Comparison of ENCODE assay signal across 19 mouse cellular contexts in the genomic region with DNA sequence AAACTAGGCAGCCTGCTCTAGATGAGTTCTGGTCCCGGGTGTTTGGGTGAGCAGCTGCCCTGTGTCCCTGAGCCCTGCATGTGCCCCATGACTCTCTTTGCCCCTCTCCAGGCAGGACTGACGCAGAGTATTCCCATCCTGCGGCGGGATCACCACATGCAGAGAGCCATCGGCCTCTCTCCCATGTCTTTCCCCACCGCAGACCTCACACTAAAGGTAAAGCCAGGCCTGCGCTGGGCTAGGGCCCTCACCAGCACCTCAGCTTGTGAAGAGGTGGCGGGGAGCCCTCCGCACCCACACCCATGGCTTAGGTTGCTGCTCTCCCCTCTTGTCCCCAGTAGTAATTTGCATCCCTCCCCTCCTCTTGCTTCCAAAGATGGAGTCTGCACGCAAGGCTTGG. TPM values are rescaled to one million over a fixed set of nuclear protein-coding genes. Genes with fewer than 3 reads are reported as not detected.
A peak's percentile ranks its signal among the peaks of the same experiment; 100 is the strongest.
DNase-seq lines count a peak whose midpoint lies in the region; ATAC-seq and TF ChIP-seq lines count a peak whose summit lies in the region.
"Had no signal": no experiment of that assay in that cellular context is flagged by ENCODE, and none has a peak within 500 bp of the region (broad histone marks: within the 10 kb centered on the region; RNA-seq: fewer than 3 reads in every experiment).

No protein-coding gene starts in this region.

- peaks cover 91% of the 10 kb centered on the region for H3K36me3 ChIP-seq in liver, postnatal 0 days (replicated peaks; ENCODE audit: insufficient read depth, low read length)

- no peak for ATAC-seq in liver, postnatal 0 days
- ATAC-seq: activated CD4-positive, CD25-positive, alpha-beta regulatory T cell, adult 4 months; forebrain, embryonic 13.5 days; forebrain, embryonic 15.5 days; forebrain, postnatal 0 days; Patski had no signal

- TF ChIP-seq EP300 in liver, postnatal 0 days (IDR thresholded peaks at IDR 0.05; ENCODE audit: low read depth): no peak

- peak overlapping the region; percentile 81 for H3K27ac ChIP-seq in gastrocnemius, adult 2 months
- H3K27ac ChIP-seq in layer of hippocampus, adult 2 months: peak overlapping the region; percentile 37
- H3K27ac ChIP-seq in liver, postnatal 0 days (ENCODE audit: low read depth): no peak overlapping the region
- H3K27ac ChIP-seq: embryonic facial prominence, embryonic 10.5 days; embryonic facial prominence, embryonic 12.5 days; forebrain, embryonic 13.5 days; forebrain, embryonic 15.5 days had no signal

- H3K27me3 ChIP-seq in liver, postnatal 0 days (ENCODE audit: insufficient read depth, low read length): no peaks in the 10 kb centered on the region
- H3K27me3 ChIP-seq: embryonic facial prominence, embryonic 12.5 days; forebrain, embryonic 13.5 days; forebrain, embryonic 15.5 days; Patski had no signal

- intact Hi-C loops in gastrocnemius, adult 2 months (cut with DNase I): no loop called here
- intact Hi-C loops in gastrocnemius, postnatal 36 days (cut with DNase I): no loop called here

- DNase-seq in gastrocnemius, adult 2 months: no peak
- no peak for DNase-seq in gastrocnemius, postnatal 36 days
- no peak for DNase-seq in layer of hippocampus, adult 2 months (ENCODE audit: low spot score in 2 of 2)
- no peak for DNase-seq in layer of hippocampus, postnatal 10 days (ENCODE audit: low spot score in 2 of 2)
- no peak for DNase-seq in liver, postnatal 0 days
- DNase-seq: adrenal gland, adult 8-10 months; adrenal gland, postnatal 14 days; adrenal gland, postnatal 36 days; cerebellum, adult 8-10 months; cerebellum, postnatal 10 days; cerebellum, postnatal 25 days; forebrain, postnatal 0 days had no signal

- H3K4me1 ChIP-seq in liver, postnatal 0 days (ENCODE audit: insufficient read depth): no peaks in the 10 kb centered on the region
- H3K4me1 ChIP-seq: embryonic facial prominence, embryonic 10.5 days; embryonic facial prominence, embryonic 12.5 days; forebrain, embryonic 13.5 days; forebrain, embryonic 15.5 days had no signal

- H3K4me2 ChIP-seq in liver, postnatal 0 days (ENCODE audit: low read depth, low read length): no peak overlapping the region
- H3K4me2 ChIP-seq: embryonic facial prominence, embryonic 12.5 days; forebrain, embryonic 13.5 days; forebrain, embryonic 15.5 days had no signal

- no peak overlapping the region for H3K9ac ChIP-seq in liver, postnatal 0 days (replicated peaks)
- H3K9ac ChIP-seq: embryonic facial prominence, embryonic 12.5 days; forebrain, embryonic 13.5 days; forebrain, embryonic 15.5 days; forebrain, postnatal 0 days had no signal

- H3K4me3 ChIP-seq in gastrocnemius, adult 2 months: no peak overlapping the region
- no peak overlapping the region for H3K4me3 ChIP-seq in layer of hippocampus, adult 2 months
- no peak overlapping the region for H3K4me3 ChIP-seq in liver, postnatal 0 days (ENCODE audit: low read depth, low read length)
- H3K4me3 ChIP-seq: embryonic facial prominence, embryonic 10.5 days; embryonic facial prominence, embryonic 12.5 days; forebrain, embryonic 13.5 days; forebrain, embryonic 15.5 days had no signal

- no peaks in the 10 kb centered on the region for H3K9me3 ChIP-seq in liver, postnatal 0 days (ENCODE audit: low read length)
- H3K9me3 ChIP-seq: embryonic facial prominence, embryonic 10.5 days; embryonic facial prominence, embryonic 12.5 days; forebrain, embryonic 13.5 days; forebrain, embryonic 15.5 days; G1E had no signal

- WGBS in liver, postnatal 0 days (ENCODE audit: insufficient replicate concordance): 96% methylated on average over 10 of the region's 10 CpGs

- TF ChIP-seq CTCF in gastrocnemius, adult 2 months (IDR thresholded peaks at IDR 0.05): no peak
- TF ChIP-seq CTCF in layer of hippocampus, adult 2 months (conservative IDR thresholded peaks at IDR 0.05): no peak
- TF ChIP-seq CTCF in liver, postnatal 0 days (IDR thresholded peaks at IDR 0.05; ENCODE audit: low read depth): no peak

RNA-seq across cellular contexts. Expression of gene Pomt1, which starts 15.4 kb away (rescaled TPM):
- total RNA-seq in gastrocnemius, adult 2 months (2021): 10 to 100 TPM; 11.5 TPM
- 10 to 100 TPM; 12.0 to 12.2 TPM for total RNA-seq in gastrocnemius, postnatal 36 days (2021)
- total RNA-seq in layer of hippocampus, adult 2 months (2021): 10 to 100 TPM; 23.4 to 24.1 TPM
- total RNA-seq in layer of hippocampus, postnatal 10 days (2021): 10 to 100 TPM; 28.2 to 28.5 TPM
- 6.3 and 6.4 TPM in 2 replicates for polyA plus RNA-seq in liver, postnatal 0 days (2015; fragmentation: Nextera tagmentation; extraction: Ambion mirVana)

RNA-seq across cellular contexts. Expression of gene Uck1, which starts 39.0 kb away (rescaled TPM):
- 10 to 100 TPM in 1 of 2 experiments, 1 to 10 TPM in 1; 9.8 to 12.9 TPM for total RNA-seq in gastrocnemius, adult 2 months (2021)
- total RNA-seq in gastrocnemius, postnatal 36 days (2021): 10 to 100 TPM in 1 of 2 experiments, 1 to 10 TPM in 1; 8.1 to 11.6 TPM
- total RNA-seq in layer of hippocampus, adult 2 months (2021): 10 to 100 TPM; 55.3 to 57.8 TPM
- 10 to 100 TPM; 64.8 to 64.9 TPM for total RNA-seq in layer of hippocampus, postnatal 10 days (2021)
- polyA plus RNA-seq in liver, postnatal 0 days (2015; fragmentation: Nextera tagmentation; extraction: Ambion mirVana): 26.9 and 33.3 TPM in 2 replicates

Comparison
In these comparisons a context has a peak if more than half of its experiments do, and no peak if none do; other contexts are left out.
1. RNA of gene Uck1, which starts 39.0 kb away (total RNA-seq): 64.8 to 64.9 TPM in layer of hippocampus, postnatal 10 days and 55.3 to 57.8 TPM in layer of hippocampus, adult 2 months; 9.8 to 12.9 TPM in gastrocnemius, adult 2 months and 8.1 to 11.6 TPM in gastrocnemius, postnatal 36 days; every median in the first group is over 4 times any median in the second.